Mouse (Mus musculus) kidney, embryonic 14.5 days (tissue): ENCODE data around the gene Sec14l5. TPM values are rescaled to one million over a fixed set of nuclear protein-coding genes. Genes with fewer than 3 reads are reported as not detected.

Experiments used
- ATAC-seq: fragments of 200-750 bp; cut with Nextera tagmentation; 2 replicates; pipeline ENCODE4 v1.8.0; 2017; ENCODE audit warnings: moderate number of reproducible peaks, mild to moderate bottlenecking, moderate TSS enrichment, moderate library complexity; ENCODE audit not compliant: low FRiP score, low TSS enrichment
- H3K27ac ChIP-seq: fragments of 300-500 bp; sonication (generic); 2 replicates; pipeline ENCODE4 v1.5.1; 2014; ENCODE audit warnings: low read depth, mild to moderate bottlenecking, low read length, moderate library complexity, mixed read lengths
- H3K27me3 ChIP-seq: fragments of 300-500 bp; sonication (generic); 2 replicates; pipeline ENCODE4 v1.6.1; 2014; ENCODE audit warnings: mild to moderate bottlenecking, low read length; ENCODE audit not compliant: control insufficient read depth, insufficient read depth
- H3K36me3 ChIP-seq: fragments of 300-500 bp; sonication (generic); 2 replicates; pipeline ENCODE4 v1.6.1; 2014; ENCODE audit warnings: low read length, mixed read lengths; ENCODE audit not compliant: control insufficient read depth, insufficient read depth
- H3K4me1 ChIP-seq: fragments of 300-500 bp; sonication (generic); 2 replicates; pipeline ENCODE4 v1.6.1; 2014; ENCODE audit warnings: low read length, mixed read lengths; ENCODE audit not compliant: control insufficient read depth, insufficient read depth
- H3K4me2 ChIP-seq: fragments of 300-500 bp; sonication (generic); replicated peaks from 2 replicates; pipeline ENCODE4 v1.6.1; 2014; ENCODE audit warnings: low read depth, mild to moderate bottlenecking, low read length
- H3K4me3 ChIP-seq: fragments of 300-500 bp; sonication (generic); 2 replicates; pipeline ENCODE4 v1.5.1; 2014; ENCODE audit warnings: mild to moderate bottlenecking, low read length
- H3K9ac ChIP-seq: fragments of 300-500 bp; sonication (generic); 2 replicates; pipeline ENCODE4 v1.6.1; 2014; ENCODE audit warnings: low read depth, mild to moderate bottlenecking, low read length, moderate library complexity
- H3K9me3 ChIP-seq: fragments of 300-500 bp; sonication (generic); 2 replicates; pipeline ENCODE4 v1.6.1; 2016; ENCODE audit warnings: low read length; ENCODE audit not compliant: control insufficient read depth
- WGBS: fragments of 180-500 bp; shearing (Covaris S2); extraction: QIAGEN DNeasy Blood & Tissue Kit; methylation state at CpG from one replicate; pipeline ENCODE4 v1.1.7; 2014; 5-methylcytosine and 5-hydroxymethylcytosine counted together
- polyA plus RNA-seq: library from polyadenylated mRNA; unstranded; fragments of >200 nt; fragmentation: Nextera tagmentation; extraction: Ambion mirVana; gene quantifications from 2 replicates; pipeline ENCODE4 v1.2.1, GENCODE M21; 2014

Sec14l5 gene
- polyA plus RNA-seq: not detected in 2 replicates

GRCm38 (mm10) chr16:5147037-5147385, at the start of gene Sec14l5:
Sec14l5 (plus strand) TSS chr16:5147109.
- Histone ChIP-seq H3K4me1 (peaks cover 10% of the 10 kb centered on the region; the same call in 1 of the 2 replicates), H3K4me2 (peak within 1 kb of the TSS; percentile 60), H3K27ac (no peak within 1 kb of the TSS), H3K9me3 (no peaks in the 10 kb centered on the region), H3K27me3 (peaks cover 3% of the 10 kb centered on the region; the same call in 1 of the 2 replicates), H3K9ac (no peak within 1 kb of the TSS), H3K36me3 (no peaks in the 10 kb centered on the region), H3K4me3 (peak within 1 kb of the TSS; percentile 30)
- ATAC-seq: peak; percentile 34; the same call in 1 of the 2 replicates
- 16% methylated on average over 13 of the region's 13 CpGs for WGBS

GRCm38 (mm10) chr16:5101000-5101399, 45.9 kb upstream of the Sec14l5 start:
- Histone ChIP-seq H3K36me3 (no peaks in the 10 kb centered on the region), H3K4me1 (no peaks in the 10 kb centered on the region), H3K4me2 (no peak overlapping the region), H3K9ac (no peak overlapping the region), H3K4me3 (no peak overlapping the region), H3K27me3 (no peaks in the 10 kb centered on the region), H3K9me3 (no peaks in the 10 kb centered on the region), H3K27ac (no peak overlapping the region)
- 76% methylated on average over 6 of the region's 6 CpGs for WGBS
- no peak for ATAC-seq

GRCm38 (mm10) chr16:5109877-5110276, 37.0 kb upstream of the Sec14l5 start:
- no peaks in the 10 kb centered on the region for H3K27me3 ChIP-seq
- H3K9me3 ChIP-seq: no peaks in the 10 kb centered on the region
- 54% methylated on average over 7 of the region's 7 CpGs for WGBS
- no peak overlapping the region for H3K4me2 ChIP-seq
- ATAC-seq: peak; percentile 62
- no peak overlapping the region; the same call in 1 of the 2 replicates for H3K27ac ChIP-seq
- H3K36me3 ChIP-seq: no peaks in the 10 kb centered on the region
- H3K4me3 ChIP-seq: no peak overlapping the region
- H3K9ac ChIP-seq: no peak overlapping the region
- H3K4me1 ChIP-seq: no peaks in the 10 kb centered on the region

- ATAC-seq: no peak
- H3K27me3 ChIP-seq: no peaks in the 10 kb centered on the region
- H3K4me3 ChIP-seq: no peak overlapping the region
- H3K36me3 ChIP-seq: no peaks in the 10 kb centered on the region
- no peaks in the 10 kb centered on the region for H3K4me1 ChIP-seq
- H3K27ac ChIP-seq: no peak overlapping the region
- H3K9ac ChIP-seq: no peak overlapping the region
- no peaks in the 10 kb centered on the region for H3K9me3 ChIP-seq
- H3K4me2 ChIP-seq: no peak overlapping the region
- 83% methylated on average over 3 of the region's 3 CpGs for WGBS
These were observed 35.9 kb upstream of the Sec14l5 start for GRCm38 (mm10) chr16:5111021-5111420.

GRCm38 (mm10) chr16:5113002-5113550, 33.8 kb upstream of the Sec14l5 start:
- Histone ChIP-seq H3K27ac (no peak overlapping the region), H3K27me3 (no peaks in the 10 kb centered on the region), H3K4me3 (no peak overlapping the region), H3K36me3 (no peaks in the 10 kb centered on the region), H3K9me3 (no peaks in the 10 kb centered on the region), H3K9ac (no peak overlapping the region), H3K4me1 (no peaks in the 10 kb centered on the region), H3K4me2 (no peak overlapping the region)
- WGBS: 66% methylated on average over 4 of the region's 4 CpGs
- ATAC-seq: no peak

GRCm38 (mm10) chr16:5113582-5113981, 33.3 kb upstream of the Sec14l5 start:
- Histone ChIP-seq H3K9ac (no peak overlapping the region), H3K27ac (no peak overlapping the region), H3K9me3 (no peaks in the 10 kb centered on the region), H3K4me1 (no peaks in the 10 kb centered on the region), H3K4me3 (no peak overlapping the region), H3K36me3 (no peaks in the 10 kb centered on the region), H3K4me2 (no peak overlapping the region), H3K27me3 (no peaks in the 10 kb centered on the region)
- ATAC-seq: no peak
- WGBS: 74% methylated on average over 2 of the region's 2 CpGs

GRCm38 (mm10) chr16:5119385-5119784, 27.5 kb upstream of the Sec14l5 start:
- no peak overlapping the region for H3K9ac ChIP-seq
- WGBS: 76% methylated on average over 4 of the region's 4 CpGs
- H3K27me3 ChIP-seq: no peaks in the 10 kb centered on the region
- H3K9me3 ChIP-seq: no peaks in the 10 kb centered on the region
- H3K4me1 ChIP-seq: no peaks in the 10 kb centered on the region
- no peak overlapping the region for H3K4me2 ChIP-seq
- no peak overlapping the region for H3K27ac ChIP-seq
- 0 out of 2 replicates have a peak, but pooled peaks have one; percentile 57 for ATAC-seq
- no peaks in the 10 kb centered on the region for H3K36me3 ChIP-seq
- no peak overlapping the region for H3K4me3 ChIP-seq

- Histone ChIP-seq H3K4me3 (no peak overlapping the region), H3K27ac (no peak overlapping the region), H3K27me3 (no peaks in the 10 kb centered on the region), H3K9me3 (no peaks in the 10 kb centered on the region), H3K36me3 (no peaks in the 10 kb centered on the region), H3K4me1 (no peaks in the 10 kb centered on the region), H3K9ac (no peak overlapping the region), H3K4me2 (no peak overlapping the region)
- ATAC-seq: no peak
- 69% methylated on average over 4 of the region's 4 CpGs for WGBS
These were observed 27.1 kb upstream of the Sec14l5 start for GRCm38 (mm10) chr16:5119845-5120244.

- 70% methylated on average over 6 of the region's 6 CpGs for WGBS
- no peak overlapping the region for H3K27ac ChIP-seq
- no peak overlapping the region for H3K4me2 ChIP-seq
- H3K27me3 ChIP-seq: no peaks in the 10 kb centered on the region
- H3K9me3 ChIP-seq: no peaks in the 10 kb centered on the region
- H3K4me3 ChIP-seq: no peak overlapping the region
- no peaks in the 10 kb centered on the region for H3K36me3 ChIP-seq
- no peak overlapping the region for H3K9ac ChIP-seq
- H3K4me1 ChIP-seq: no peaks in the 10 kb centered on the region
- no peak for ATAC-seq
These were observed 23.4 kb upstream of the Sec14l5 start for GRCm38 (mm10) chr16:5123476-5123875.
